Mouse (Mus musculus) heart, postnatal 0 days (tissue): ENCODE measurements around the gene Gm45208.

Source experiments
- CTCF ChIP-seq: IDR thresholded peaks from 2 replicates; pipeline ENCODE4 v1.5.1; 2016; ENCODE audit warnings: antibody characterized with exemption, control low read depth, low read depth
- EP300 ChIP-seq: IDR thresholded peaks from 2 replicates; pipeline ENCODE4 v1.6.1; 2016; ENCODE audit warnings: antibody characterized with exemption, low read depth

DNA sequence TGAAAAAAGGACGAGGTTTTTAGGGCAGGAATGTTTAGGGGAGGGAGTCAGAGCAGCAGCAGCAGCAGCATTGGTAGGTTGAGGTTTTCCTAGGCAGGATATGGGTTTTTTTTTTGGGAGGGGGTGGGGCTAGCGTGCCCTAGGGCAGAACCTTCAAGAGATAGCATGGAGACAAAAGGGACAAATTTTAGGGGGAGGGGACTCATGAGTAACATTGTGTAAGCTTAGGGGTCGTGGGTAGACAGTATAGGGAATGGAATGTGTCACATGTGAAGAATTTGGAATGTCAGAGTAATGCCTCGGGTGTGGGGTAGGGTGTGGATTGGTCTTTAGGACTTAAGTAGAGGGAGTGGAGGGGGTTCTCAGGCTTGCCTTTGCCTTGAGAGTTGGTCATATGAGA, 646 bp downstream of the Gm45208 start:
- no peak for TF ChIP-seq EP300
- no peak for TF ChIP-seq CTCF
